Mouse (Mus musculus) cortical plate, adult 2 months (tissue): Measurements from ENCODE around the gene Podn. TPM values are rescaled to one million over a fixed set of nuclear protein-coding genes. Genes with fewer than 3 reads are reported as not detected.
"Not testable (repeated sequence)": the region's sequence is repeated elsewhere in the genome, so short reads cannot be mapped to it uniquely, and the experiment has no call there.

Source experiments
- H3K27ac ChIP-seq: fragments of 200-500 bp; 2 replicates; pipeline ENCODE4 v1.5.1; 2012; ENCODE audit warnings: low read length, control low read depth, inconsistent platforms; ENCODE audit not compliant: insufficient read depth
- H3K4me1 ChIP-seq: fragments of 200-500 bp; 2 replicates; pipeline ENCODE4 v1.6.1; 2011; ENCODE audit warnings: low read length; ENCODE audit not compliant: control insufficient read depth, insufficient read depth
- H3K4me3 ChIP-seq: fragments of 200-500 bp; 2 replicates; pipeline ENCODE4 v1.5.1; 2011; ENCODE audit warnings: mild to moderate bottlenecking, low read length, control low read depth; ENCODE audit not compliant: insufficient read depth
- CTCF ChIP-seq: fragments of 200-500 bp; IDR thresholded peaks from 2 replicates; pipeline ENCODE4 v1.5.1; 2011; ENCODE audit warnings: mild to moderate bottlenecking, control low read depth, low read length; ENCODE audit not compliant: insufficient read depth; ENCODE audit errors: extremely low read depth
- POLR2A ChIP-seq: fragments of 200-500 bp; IDR thresholded peaks from 2 replicates; pipeline ENCODE4 v1.6.1; 2011; ENCODE audit warnings: mild to moderate bottlenecking, low read length, control low read depth; ENCODE audit not compliant: insufficient read depth; ENCODE audit errors: extremely low read depth
- polyA plus RNA-seq: library from polyadenylated mRNA; depleted of rRNA; stranded (reverse); fragments of >200 nt; gene quantifications from 2 replicates; pipeline ENCODE4 v1.2.3, GENCODE M21; 2012; rRNA removed

Podn gene
- polyA plus RNA-seq: 12.3 and 12.4 TPM in 2 replicates

- TF ChIP-seq POLR2A: no peak
- no peak for TF ChIP-seq CTCF
- no peak within 1 kb of the TSS for H3K27ac ChIP-seq
- no peak within 1 kb of the TSS for H3K4me3 ChIP-seq
- no peaks in the 10 kb centered on the region for H3K4me1 ChIP-seq
These were observed at the start of gene Podn for GRCm38 (mm10) chr4:108096345-108096744. TSS of gene Podn (minus strand) at chr4:108096445.

GRCm38 (mm10) chr4:108145554-108145953, 49.3 kb upstream of the Podn start:
- H3K4me3 ChIP-seq, H3K4me1 ChIP-seq, H3K27ac ChIP-seq: not testable (repeated sequence)

- H3K4me1 ChIP-seq: no peaks in the 10 kb centered on the region
- no peak for TF ChIP-seq CTCF
- no peak for TF ChIP-seq POLR2A
- H3K27ac ChIP-seq: no peak within 1 kb of the TSS
- H3K4me3 ChIP-seq: no peak within 1 kb of the TSS
These were observed 48.6 kb upstream of the Podn start, which contains the start of gene Scp2 for GRCm38 (mm10) chr4:108144880-108145279. TSS of gene Scp2 (minus strand) at chr4:108144998.

- Histone ChIP-seq H3K4me3 (no peak overlapping the region), H3K27ac (no peak overlapping the region), H3K4me1 (no peaks in the 10 kb centered on the region)
- TF ChIP-seq CTCF (no peak), POLR2A (no peak)
These were observed 47.5 kb upstream of the Podn start for GRCm38 (mm10) chr4:108143778-108144177.

- not testable (repeated sequence) for H3K4me3 ChIP-seq, H3K4me1 ChIP-seq, H3K27ac ChIP-seq
These were observed 46.9 kb upstream of the Podn start for GRCm38 (mm10) chr4:108143178-108143577.

GRCm38 (mm10) chr4:108136938-108137337, 40.7 kb upstream of the Podn start:
- Histone ChIP-seq H3K4me3 (no peak overlapping the region), H3K4me1 (no peaks in the 10 kb centered on the region), H3K27ac (no peak overlapping the region)
- TF ChIP-seq POLR2A: no peak
- no peak for TF ChIP-seq CTCF

- TF ChIP-seq CTCF (no peak), POLR2A (no peak)
- no peaks in the 10 kb centered on the region for H3K4me1 ChIP-seq
These were observed 34.2 kb upstream of the Podn start for GRCm38 (mm10) chr4:108130452-108130851.

GRCm38 (mm10) chr4:108128339-108128738, 32.1 kb upstream of the Podn start:
- TF ChIP-seq CTCF: no peak
- TF ChIP-seq POLR2A: no peak
- Histone ChIP-seq H3K27ac (no peak overlapping the region), H3K4me1 (no peaks in the 10 kb centered on the region), H3K4me3 (no peak overlapping the region)

More at GRCm38 (mm10) chr4:108130452-108130851, 34.2 kb upstream of the Podn start:
- Histone ChIP-seq H3K27ac (no peak overlapping the region), H3K4me3 (no peak overlapping the region)

GRCm38 (mm10) chr4:108127516-108127915, 31.3 kb upstream of the Podn start:
- H3K4me3 ChIP-seq: no peak overlapping the region
- no peaks in the 10 kb centered on the region for H3K4me1 ChIP-seq
- H3K27ac ChIP-seq: no peak overlapping the region
- TF ChIP-seq CTCF (no peak), POLR2A (no peak)

GRCm38 (mm10) chr4:108126260-108126659, 30.0 kb upstream of the Podn start:
- TF ChIP-seq POLR2A: no peak
- TF ChIP-seq CTCF: no peak
- Histone ChIP-seq H3K4me1 (no peaks in the 10 kb centered on the region), H3K4me3 (no peak overlapping the region), H3K27ac (no peak overlapping the region)

GRCm38 (mm10) chr4:108124104-108124503, 27.9 kb upstream of the Podn start:
- TF ChIP-seq POLR2A: no peak
- TF ChIP-seq CTCF: no peak
- H3K27ac ChIP-seq: no peak overlapping the region
- no peak overlapping the region for H3K4me3 ChIP-seq
- H3K4me1 ChIP-seq: no peaks in the 10 kb centered on the region
